ENCODE assay signal across 9 mouse cellular contexts in the genomic region with DNA sequence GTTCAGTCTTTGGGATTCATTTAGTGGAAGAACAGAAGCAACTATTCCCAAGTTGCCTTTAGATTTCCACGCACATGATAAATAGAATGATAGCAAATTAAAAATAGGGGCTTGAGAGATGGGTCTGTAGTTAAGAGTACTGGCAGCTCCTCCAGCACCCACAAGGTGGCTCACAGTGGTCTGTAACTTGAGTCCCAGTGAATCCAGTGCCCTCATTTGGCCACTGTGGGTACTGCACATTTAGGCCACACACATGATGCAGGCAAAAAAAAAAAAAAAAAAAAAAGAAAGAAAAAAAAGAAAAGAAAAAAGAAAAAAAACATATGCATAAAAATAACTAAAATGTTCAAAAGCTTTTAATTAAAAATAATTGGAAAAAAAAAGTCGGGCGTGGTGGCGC. TPM values are rescaled to one million over a fixed set of nuclear protein-coding genes. Genes with fewer than 3 reads are reported as not detected.
DNase-seq lines count a peak whose midpoint lies in the region; ATAC-seq lines count a peak whose summit lies in the region.
"Had no signal": no experiment of that assay in that cellular context is flagged by ENCODE, and none has a peak within 500 bp of the region (broad histone marks: within the 10 kb centered on the region; RNA-seq: fewer than 3 reads in every experiment).

No protein-coding gene starts in this region.

- H3K27me3 ChIP-seq in forebrain, embryonic 11.5 days (ENCODE audit: control insufficient read depth, insufficient read depth, low read length) = peaks cover 12% of the 10 kb centered on the region
- H3K27me3 ChIP-seq in forebrain, embryonic 13.5 days = peaks cover 12% of the 10 kb centered on the region; the same call in 1 of the 2 replicates

- no peak overlapping the region for H3K4me3 ChIP-seq in forebrain, embryonic 11.5 days (ENCODE audit: low read depth, low read length)
- no peak overlapping the region for H3K4me3 ChIP-seq in forebrain, embryonic 13.5 days
- H3K4me3 ChIP-seq: neural tube, embryonic 13.5 days had no signal

- 31% methylated on average over 4 of the region's 4 CpGs for WGBS in forebrain, embryonic 11.5 days
- 38% methylated on average over 4 of the region's 4 CpGs for WGBS in forebrain, embryonic 13.5 days

- no peak for ATAC-seq in forebrain, embryonic 11.5 days (replicated peaks; ENCODE audit: low FRiP score)
- no peak for ATAC-seq in forebrain, embryonic 13.5 days

- H3K4me2 ChIP-seq in forebrain, embryonic 11.5 days (ENCODE audit: low read depth, low read length, severe bottlenecking) = no peak overlapping the region
- no peak overlapping the region for H3K4me2 ChIP-seq in forebrain, embryonic 13.5 days
- H3K4me2 ChIP-seq: neural tube, embryonic 13.5 days had no signal

- H3K27ac ChIP-seq in forebrain, embryonic 11.5 days (ENCODE audit: low read depth, low read length) = no peak overlapping the region
- H3K27ac ChIP-seq in forebrain, embryonic 13.5 days = no peak overlapping the region
- H3K27ac ChIP-seq: neural tube, embryonic 13.5 days had no signal

- H3K36me3 ChIP-seq in forebrain, embryonic 11.5 days (ENCODE audit: control insufficient read depth, insufficient read depth, low read length) = no peaks in the 10 kb centered on the region
- no peaks in the 10 kb centered on the region for H3K36me3 ChIP-seq in forebrain, embryonic 13.5 days (ENCODE audit: poor library complexity, severe bottlenecking)
- H3K36me3 ChIP-seq: neural tube, embryonic 13.5 days had no signal

- DNase-seq in forebrain, embryonic 11.5 days (ENCODE audit: low spot score) = peak; percentile 92
- DNase-seq in adrenal gland, adult 2 months = peak; percentile 88
- DNase-seq in embryo, embryonic 11 days = peak; percentile 90
- DNase-seq in heart, adult 8-10 months (ENCODE audit: low spot score) = peak; percentile 87
- peak; percentile 76 to 96 for DNase-seq in layer of hippocampus, postnatal 25 days (ENCODE audit: extremely low spot score in 1 of 2, low spot score in 1 of 2)
- peak; percentile 99 for DNase-seq in lung, postnatal 36 days
- DNase-seq in spleen, adult 12 weeks (ENCODE audit: low spot score) = peak; percentile 86

- peaks cover 4% of the 10 kb centered on the region; the same call in 1 of the 2 replicates for H3K4me1 ChIP-seq in forebrain, embryonic 11.5 days (replicated peaks; ENCODE audit: control insufficient read depth, insufficient read depth, low read length)
- H3K4me1 ChIP-seq in forebrain, embryonic 13.5 days = peaks cover 14% of the 10 kb centered on the region

- H3K9me3 ChIP-seq in forebrain, embryonic 11.5 days (ENCODE audit: control insufficient read depth, low read length) = no peaks in the 10 kb centered on the region
- H3K9me3 ChIP-seq in forebrain, embryonic 13.5 days (replicated peaks) = 0 out of 2 replicates have a peak, but pooled peaks cover 4% of the 10 kb centered on the region
- H3K9me3 ChIP-seq: neural tube, embryonic 13.5 days had no signal

- H3K9ac ChIP-seq in forebrain, embryonic 11.5 days (ENCODE audit: low read length) = no peak overlapping the region
- H3K9ac ChIP-seq in forebrain, embryonic 13.5 days = no peak overlapping the region
- H3K9ac ChIP-seq: neural tube, embryonic 13.5 days had no signal

RNA-seq across cellular contexts. Expression of a gene that starts 2.5 kb away (rescaled TPM):
- 11.3 and 13.6 TPM in 2 replicates for polyA plus RNA-seq in forebrain, embryonic 11.5 days (2014; fragmentation: Nextera tagmentation; extraction: Ambion mirVana)
- 21.5 and 22.8 TPM in 2 replicates for polyA plus RNA-seq in forebrain, embryonic 13.5 days (2015; fragmentation: Nextera tagmentation; extraction: Ambion mirVana)
- total RNA-seq in adrenal gland, adult 2 months (2021) = 10 to 100 TPM; 24.4 to 47.8 TPM
- polyA plus RNA-seq in adrenal gland, adult 2 months (2012; rRNA removed) = 86.9 and 119 TPM in 2 replicates
- total RNA-seq in heart, adult 8-10 months (2022) = 100 to 1,000 TPM in 2 of 4 experiments, 10 to 100 TPM in 2; 91.7 to 111 (median 98.9) TPM
- 100 to 1,000 TPM; 387 to 409 TPM for total RNA-seq in layer of hippocampus, postnatal 25 days (2021)

RNA-seq across cellular contexts. Expression of a gene that starts 3.0 kb away (rescaled TPM):
- polyA plus RNA-seq in forebrain, embryonic 11.5 days (2014; fragmentation: Nextera tagmentation; extraction: Ambion mirVana) = 1,023 and 1,042 TPM in 2 replicates
- polyA plus RNA-seq in forebrain, embryonic 13.5 days (2015; fragmentation: Nextera tagmentation; extraction: Ambion mirVana) = 733 and 735 TPM in 2 replicates
- total RNA-seq in adrenal gland, adult 2 months (2021) = 100 to 1,000 TPM; 376 to 618 TPM
- polyA plus RNA-seq in adrenal gland, adult 2 months (2012; rRNA removed) = 500 and 520 TPM in 2 replicates
- 100 to 1,000 TPM; 125 to 157 (median 135) TPM for total RNA-seq in heart, adult 8-10 months (2022)
- total RNA-seq in layer of hippocampus, postnatal 25 days (2021) = 100 to 1,000 TPM; 494 to 606 TPM

RNA-seq across cellular contexts. Expression of a gene that starts 44.3 kb away (rescaled TPM):
- polyA plus RNA-seq in forebrain, embryonic 11.5 days (2014; fragmentation: Nextera tagmentation; extraction: Ambion mirVana) = 36.7 and 40.0 TPM in 2 replicates
- polyA plus RNA-seq in forebrain, embryonic 13.5 days (2015; fragmentation: Nextera tagmentation; extraction: Ambion mirVana) = 36.6 and 42.4 TPM in 2 replicates
- total RNA-seq in adrenal gland, adult 2 months (2021) = 10 to 100 TPM; 11.4 to 23.2 TPM
- 19.6 and 23.4 TPM in 2 replicates for polyA plus RNA-seq in adrenal gland, adult 2 months (2012; rRNA removed)
- total RNA-seq in heart, adult 8-10 months (2022) = 10 to 100 TPM; 17.7 to 24.7 (median 23.3) TPM
- total RNA-seq in layer of hippocampus, postnatal 25 days (2021) = 10 to 100 TPM; 25.1 to 33.8 TPM
